Mouse (Mus musculus): ENCODE measurements around the gene Rnaset2a. TPM values are rescaled to one million over a fixed set of nuclear protein-coding genes. Genes with fewer than 3 reads are reported as not detected.
"Not testable (repeated sequence)": the region's sequence is repeated elsewhere in the genome, so short reads cannot be mapped to it uniquely, and the experiment has no call there.

Gene Rnaset2a
- 69.4 and 79.8 TPM in 2 replicates for polyA plus RNA-seq (2012; rRNA removed)

GRCm38 (mm10) chr17:8147439-8148316 lies at the start of gene Rnaset2a, which contains the start of gene Gm49673:
Gene Rnaset2a (minus strand): TSS chr17:8148097.
Gene Gm49673 (minus strand): TSS chr17:8147788.
- TF ChIP-seq POLR2A (IDR thresholded peaks at IDR 0.05; ENCODE audit: control insufficient read depth, extremely low read depth, insufficient read depth, low read length, poor library complexity) = 0 out of 2 replicates have a peak, but pooled peaks have one; percentile 14
- not testable (repeated sequence) for H3K36me3 ChIP-seq (ENCODE audit: control insufficient read depth, insufficient read depth, low read length); H3K27me3 ChIP-seq (ENCODE audit: control insufficient read depth, insufficient read depth, low read length)
- 2% methylated on average over 63 of the region's 67 CpGs for WGBS
- peak within 1 kb of the TSS; percentile 76 for H3K4me3 ChIP-seq (ENCODE audit: control insufficient read depth, insufficient read depth, low read length)
- H3K4me1 ChIP-seq (replicated peaks; ENCODE audit: control insufficient read depth, insufficient read depth, low read length) = peaks cover 14% of the 10 kb centered on the region
- H3K27ac ChIP-seq (ENCODE audit: control insufficient read depth, insufficient read depth, low read length) = peak within 1 kb of the TSS; percentile 46
- peak; percentile 37 for DNase-seq

GRCm38 (mm10) chr17:8197652-8198051 lies 49.8 kb upstream of the Rnaset2a start:
- H3K4me3 ChIP-seq (ENCODE audit: control insufficient read depth, insufficient read depth, low read length) = no peak overlapping the region
- no peak overlapping the region for H3K27ac ChIP-seq (ENCODE audit: control insufficient read depth, insufficient read depth, low read length)
- H3K4me1 ChIP-seq (replicated peaks; ENCODE audit: control insufficient read depth, insufficient read depth, low read length) = no peaks in the 10 kb centered on the region
- H3K27me3 ChIP-seq (ENCODE audit: control insufficient read depth, insufficient read depth, low read length) = no peaks in the 10 kb centered on the region
- DNase-seq = peak; percentile 17
- TF ChIP-seq CTCF (IDR thresholded peaks at IDR 0.05; ENCODE audit: borderline replicate concordance, control insufficient read depth, extremely low read depth, insufficient read depth, low read length, poor library complexity) (no peak), POLR2A (IDR thresholded peaks at IDR 0.05; ENCODE audit: control insufficient read depth, extremely low read depth, insufficient read depth, low read length, poor library complexity) (no peak)
- 84% methylated on average over 3 of the region's 3 CpGs for WGBS
- peaks cover 30% of the 10 kb centered on the region for H3K36me3 ChIP-seq (ENCODE audit: control insufficient read depth, insufficient read depth, low read length)

- Histone ChIP-seq H3K4me3 (ENCODE audit: control insufficient read depth, insufficient read depth, low read length) (no peak overlapping the region), H3K4me1 (replicated peaks; ENCODE audit: control insufficient read depth, insufficient read depth, low read length) (no peaks in the 10 kb centered on the region), H3K36me3 (ENCODE audit: control insufficient read depth, insufficient read depth, low read length) (peaks cover 43% of the 10 kb centered on the region), H3K27ac (ENCODE audit: control insufficient read depth, insufficient read depth, low read length) (no peak overlapping the region), H3K27me3 (ENCODE audit: control insufficient read depth, insufficient read depth, low read length) (no peaks in the 10 kb centered on the region)
- no peak for DNase-seq
- TF ChIP-seq POLR2A (IDR thresholded peaks at IDR 0.05; ENCODE audit: control insufficient read depth, extremely low read depth, insufficient read depth, low read length, poor library complexity) (no peak), CTCF (IDR thresholded peaks at IDR 0.05; ENCODE audit: borderline replicate concordance, control insufficient read depth, extremely low read depth, insufficient read depth, low read length, poor library complexity) (no peak)
- 49% methylated on average over 8 of the region's 8 CpGs for WGBS
Observed at GRCm38 (mm10) chr17:8195685-8196376, 47.9 kb upstream of the Rnaset2a start.

- Histone ChIP-seq H3K27ac (ENCODE audit: control insufficient read depth, insufficient read depth, low read length) (no peak overlapping the region), H3K36me3 (ENCODE audit: control insufficient read depth, insufficient read depth, low read length) (peaks cover 64% of the 10 kb centered on the region), H3K4me1 (replicated peaks; ENCODE audit: control insufficient read depth, insufficient read depth, low read length) (no peaks in the 10 kb centered on the region), H3K27me3 (ENCODE audit: control insufficient read depth, insufficient read depth, low read length) (no peaks in the 10 kb centered on the region), H3K4me3 (ENCODE audit: control insufficient read depth, insufficient read depth, low read length) (no peak overlapping the region)
- no peak for TF ChIP-seq CTCF (IDR thresholded peaks at IDR 0.05; ENCODE audit: borderline replicate concordance, control insufficient read depth, extremely low read depth, insufficient read depth, low read length, poor library complexity)
- TF ChIP-seq POLR2A (IDR thresholded peaks at IDR 0.05; ENCODE audit: control insufficient read depth, extremely low read depth, insufficient read depth, low read length, poor library complexity) = no peak
- WGBS = 97% methylated on average over 8 of the region's 8 CpGs
- DNase-seq = no peak
Observed at GRCm38 (mm10) chr17:8193678-8194077, 45.8 kb upstream of the Rnaset2a start.

GRCm38 (mm10) chr17:8184217-8184616 lies 36.3 kb upstream of the Rnaset2a start:
- H3K27ac ChIP-seq (ENCODE audit: control insufficient read depth, insufficient read depth, low read length) = no peak overlapping the region
- H3K4me1 ChIP-seq (replicated peaks; ENCODE audit: control insufficient read depth, insufficient read depth, low read length) = no peaks in the 10 kb centered on the region
- H3K4me3 ChIP-seq (ENCODE audit: control insufficient read depth, insufficient read depth, low read length) = no peak overlapping the region
- TF ChIP-seq CTCF (IDR thresholded peaks at IDR 0.05; ENCODE audit: borderline replicate concordance, control insufficient read depth, extremely low read depth, insufficient read depth, low read length, poor library complexity) (no peak), POLR2A (IDR thresholded peaks at IDR 0.05; ENCODE audit: control insufficient read depth, extremely low read depth, insufficient read depth, low read length, poor library complexity) (no peak)
- peaks cover 83% of the 10 kb centered on the region for H3K36me3 ChIP-seq (ENCODE audit: control insufficient read depth, insufficient read depth, low read length)
- no peaks in the 10 kb centered on the region for H3K27me3 ChIP-seq (ENCODE audit: control insufficient read depth, insufficient read depth, low read length)
- no peak for DNase-seq
- WGBS = 95% methylated on average over 7 of the region's 7 CpGs

- no peaks in the 10 kb centered on the region for H3K27me3 ChIP-seq (ENCODE audit: control insufficient read depth, insufficient read depth, low read length)
- no peak overlapping the region for H3K4me3 ChIP-seq (ENCODE audit: control insufficient read depth, insufficient read depth, low read length)
- no peak for DNase-seq
- 95% methylated on average over 5 of the region's 5 CpGs for WGBS
- no peak for TF ChIP-seq POLR2A (IDR thresholded peaks at IDR 0.05; ENCODE audit: control insufficient read depth, extremely low read depth, insufficient read depth, low read length, poor library complexity)
- no peak for TF ChIP-seq CTCF (IDR thresholded peaks at IDR 0.05; ENCODE audit: borderline replicate concordance, control insufficient read depth, extremely low read depth, insufficient read depth, low read length, poor library complexity)
- H3K27ac ChIP-seq (ENCODE audit: control insufficient read depth, insufficient read depth, low read length) = no peak overlapping the region
- H3K36me3 ChIP-seq (ENCODE audit: control insufficient read depth, insufficient read depth, low read length) = peaks cover 79% of the 10 kb centered on the region
- no peaks in the 10 kb centered on the region for H3K4me1 ChIP-seq (replicated peaks; ENCODE audit: control insufficient read depth, insufficient read depth, low read length)
Observed at GRCm38 (mm10) chr17:8183815-8184214, 35.9 kb upstream of the Rnaset2a start.
